Mouse (Mus musculus) thymus, adult 2 months (tissue): ENCODE measurements around the gene Zfp280d. TPM values are rescaled to one million over a fixed set of nuclear protein-coding genes. Genes with fewer than 3 reads are reported as not detected.

ENCODE experiments used
- DNase-seq: peaks from one replicate; pipeline ENCODE4 v3.0.0; 2021
- H3K27ac ChIP-seq: fragments of 200-500 bp; 2 replicates; pipeline ENCODE4 v1.5.1; 2012; ENCODE audit warnings: low read length, control low read depth; ENCODE audit not compliant: control insufficient read depth, insufficient read depth
- H3K27me3 ChIP-seq: fragments of 200-500 bp; 2 replicates; pipeline ENCODE4 v1.6.1; 2012; ENCODE audit warnings: mild to moderate bottlenecking, low read length, moderate library complexity, mixed read lengths; ENCODE audit not compliant: control insufficient read depth, insufficient read depth
- H3K36me3 ChIP-seq: fragments of 200-500 bp; 2 replicates; pipeline ENCODE4 v1.6.1; 2012; ENCODE audit warnings: mild to moderate bottlenecking, low read length, moderate library complexity; ENCODE audit not compliant: control insufficient read depth, insufficient read depth
- H3K4me1 ChIP-seq: fragments of 200-500 bp; replicated peaks from 2 replicates; pipeline ENCODE4 v1.6.1; 2012; ENCODE audit warnings: low read length; ENCODE audit not compliant: control insufficient read depth, insufficient read depth
- H3K4me3 ChIP-seq: fragments of 200-500 bp; 2 replicates; pipeline ENCODE4 v1.5.1; 2012; ENCODE audit warnings: mild to moderate bottlenecking, low read length, control low read depth, moderate library complexity; ENCODE audit not compliant: control insufficient read depth, insufficient read depth
- CTCF ChIP-seq: fragments of 200-500 bp; IDR thresholded peaks from 2 replicates; pipeline ENCODE4 v1.5.1; 2012; ENCODE audit warnings: mild to moderate bottlenecking, control low read depth, low read length, moderate library complexity, borderline replicate concordance; ENCODE audit not compliant: control insufficient read depth, poor library complexity, insufficient read depth; ENCODE audit errors: extremely low read depth
- POLR2A ChIP-seq: fragments of 200-500 bp; IDR thresholded peaks from 2 replicates; pipeline ENCODE4 v1.6.1; 2012; ENCODE audit warnings: mild to moderate bottlenecking, low read length, control low read depth, moderate library complexity; ENCODE audit not compliant: control insufficient read depth, poor library complexity, insufficient read depth; ENCODE audit errors: extremely low read depth
- WGBS: fragments of 180-500 bp; shearing (Covaris S2); methylation state at CpG from one replicate; pipeline ENCODE4 v1.1.7; 2018; 5-methylcytosine and 5-hydroxymethylcytosine counted together
- polyA plus RNA-seq: library from polyadenylated mRNA; depleted of rRNA; stranded (reverse); fragments of >200 nt; gene quantifications from 2 replicates; pipeline ENCODE4 v1.2.3, GENCODE M21; 2012

Gene Zfp280d
- polyA plus RNA-seq, 1 experiment: 38.4 TPM

DNA sequence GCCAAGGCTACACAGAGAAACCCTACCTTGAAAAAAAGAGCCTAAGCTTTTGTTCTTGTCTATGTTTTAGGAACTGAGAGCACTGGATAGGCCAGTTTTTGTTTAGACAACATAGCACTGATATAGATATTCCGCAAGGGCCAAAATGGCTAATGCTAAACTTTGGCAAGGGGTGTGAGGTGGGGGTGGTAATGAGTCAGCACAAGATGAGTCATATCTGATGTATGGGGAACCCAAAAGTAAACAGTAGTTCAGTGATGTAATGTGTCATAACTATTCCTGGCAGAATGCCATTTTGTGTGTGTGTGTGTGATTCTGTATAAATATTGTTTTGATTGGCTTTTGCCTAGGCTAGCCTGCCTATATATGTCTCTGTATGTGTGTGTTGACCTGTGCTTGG is 4.5 kb upstream of the Zfp280d start:
- 100% methylated on average over 1 of the region's 1 CpGs for WGBS
- no peak for TF ChIP-seq POLR2A
- TF ChIP-seq CTCF: no peak

DNA sequence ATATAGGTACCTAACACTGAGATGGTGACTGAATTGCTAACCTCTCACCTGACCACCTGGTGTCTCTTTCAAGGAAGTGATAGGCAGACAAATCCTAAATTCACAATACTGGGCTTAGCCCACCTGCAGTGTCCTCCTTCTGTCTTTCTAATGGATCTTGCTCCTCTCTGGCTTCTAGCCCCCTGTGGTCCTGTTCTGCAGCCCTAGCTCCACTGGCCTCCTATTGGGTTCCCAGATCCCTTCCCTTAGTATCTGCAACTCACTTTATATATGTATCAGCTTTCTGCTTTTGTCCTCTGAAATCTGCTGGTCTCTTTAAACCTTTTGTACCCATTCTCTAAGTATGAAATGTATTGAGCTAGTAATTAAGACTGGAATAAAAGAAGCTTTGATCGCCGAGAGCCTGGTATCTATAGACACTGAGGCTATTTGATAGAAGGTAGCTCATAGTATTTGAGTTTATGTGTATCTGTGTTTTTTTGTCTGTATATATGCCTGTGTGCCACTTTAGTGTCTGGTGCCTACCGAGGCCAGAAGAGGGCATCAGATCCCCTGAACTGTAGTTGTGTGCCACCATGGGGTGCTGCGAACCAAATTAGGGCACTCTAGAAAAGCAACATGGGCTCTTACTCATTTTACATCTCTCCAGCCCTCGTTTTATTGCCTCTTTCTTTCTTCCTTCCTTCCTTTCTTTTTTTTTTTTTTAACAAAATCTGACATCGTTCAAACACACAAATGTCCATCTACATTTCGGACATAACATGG is 832 bp upstream of the Zfp280d start:
- 94% methylated on average over 7 of the region's 7 CpGs for WGBS
- Histone ChIP-seq H3K27me3 (no peaks in the 10 kb centered on the region), H3K36me3 (no peaks in the 10 kb centered on the region), H3K27ac (no peak overlapping the region), H3K4me1 (peaks cover 5% of the 10 kb centered on the region), H3K4me3 (no peak overlapping the region)
- TF ChIP-seq POLR2A: no peak
- TF ChIP-seq CTCF: no peak
- DNase-seq: no peak

More for the DNA sequence above, 4.5 kb upstream of the Zfp280d start:
- Histone ChIP-seq H3K27ac (no peak overlapping the region), H3K4me3 (no peak overlapping the region), H3K4me1 (peaks cover 3% of the 10 kb centered on the region; the same call in 1 of the 2 replicates), H3K27me3 (no peaks in the 10 kb centered on the region), H3K36me3 (no peaks in the 10 kb centered on the region)
- DNase-seq: no peak

DNA sequence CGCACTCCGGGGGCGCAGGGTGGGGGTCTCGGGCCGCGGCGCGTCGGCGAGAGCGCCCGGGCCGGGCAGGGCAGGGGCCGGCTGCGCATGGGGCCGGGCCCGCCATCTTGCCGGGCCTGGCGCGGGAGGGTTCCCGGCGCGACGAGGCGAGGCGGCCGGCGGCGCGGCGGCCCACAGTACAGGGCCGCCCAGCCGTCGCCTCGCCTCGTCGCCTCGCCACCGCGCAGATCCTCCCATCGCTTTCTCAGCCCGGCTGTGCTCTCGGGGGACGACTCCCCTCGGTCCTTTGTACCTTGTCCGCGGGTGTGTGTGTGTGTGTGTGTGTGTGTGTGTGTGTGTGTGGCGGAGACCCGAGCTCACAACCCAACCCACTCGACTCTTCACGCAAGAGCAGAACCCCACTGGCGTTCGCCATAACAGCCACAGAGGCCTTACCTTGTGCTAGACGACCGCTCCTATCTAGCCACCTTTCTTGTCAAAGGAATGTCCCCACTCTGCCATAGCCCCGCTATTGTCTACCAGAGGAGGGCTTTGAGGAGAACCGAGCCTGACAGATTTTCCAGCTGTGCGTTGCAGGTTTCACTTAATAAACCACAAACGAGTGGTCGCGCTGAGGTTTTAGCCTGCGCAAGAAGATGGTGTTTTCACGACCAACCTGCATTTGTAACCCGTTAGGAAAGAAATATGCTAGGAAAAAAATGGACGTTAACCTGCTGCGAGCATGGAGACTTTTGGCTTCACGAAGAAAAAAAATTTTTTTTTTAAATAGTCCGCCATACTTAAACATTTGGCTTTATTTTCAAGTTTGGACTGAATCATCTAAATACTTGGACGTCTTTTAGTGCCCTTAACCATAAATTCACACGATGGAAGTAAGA is 680 bp downstream of the Zfp280d start:
- peak; percentile 58 for DNase-seq
- no peaks in the 10 kb centered on the region for H3K36me3 ChIP-seq

DNA sequence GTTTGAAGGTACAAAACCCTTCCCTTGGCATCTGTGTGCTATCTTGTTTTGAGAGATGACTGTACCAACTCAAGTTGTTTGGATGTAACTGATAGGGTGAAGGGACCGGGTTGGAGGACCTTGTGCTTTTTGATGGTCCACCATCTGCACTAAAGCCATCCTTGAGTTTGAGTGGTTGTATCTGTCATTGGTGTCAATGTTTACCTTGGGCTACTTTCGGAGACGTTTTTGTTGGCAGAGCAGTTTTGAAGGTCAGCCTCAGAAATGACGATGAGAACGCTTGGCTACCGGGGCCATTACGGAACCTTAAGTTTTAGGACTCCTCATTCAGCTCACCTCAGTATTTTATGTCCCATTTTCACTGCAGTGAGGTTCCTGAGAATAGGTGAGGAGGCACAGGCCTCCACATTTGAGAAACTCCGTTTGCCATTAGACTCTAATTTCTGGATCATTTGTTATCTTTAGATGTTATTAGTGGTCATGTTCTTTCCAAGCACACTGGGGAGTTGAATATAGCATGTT is 1.4 kb downstream of the Zfp280d start:
- TF ChIP-seq CTCF: no peak
- TF ChIP-seq POLR2A: no peak
- no peaks in the 10 kb centered on the region for H3K36me3 ChIP-seq
- peak overlapping the region; percentile 56 for H3K27ac ChIP-seq
- peak overlapping the region; percentile 47 for H3K4me3 ChIP-seq
- H3K4me1 ChIP-seq: peaks cover 13% of the 10 kb centered on the region
- WGBS: 67% methylated on average over 8 of the region's 8 CpGs
- peak; percentile 23 for DNase-seq
- H3K27me3 ChIP-seq: no peaks in the 10 kb centered on the region

More for the DNA sequence above, 680 bp downstream of the Zfp280d start:
- Histone ChIP-seq H3K27me3 (no peaks in the 10 kb centered on the region), H3K4me1 (peaks cover 12% of the 10 kb centered on the region), H3K27ac (peak overlapping the region; percentile 96), H3K4me3 (peak overlapping the region; percentile 94)
- no peak for TF ChIP-seq POLR2A
- no peak for TF ChIP-seq CTCF
- 4% methylated on average over 70 of the region's 70 CpGs for WGBS

DNA sequence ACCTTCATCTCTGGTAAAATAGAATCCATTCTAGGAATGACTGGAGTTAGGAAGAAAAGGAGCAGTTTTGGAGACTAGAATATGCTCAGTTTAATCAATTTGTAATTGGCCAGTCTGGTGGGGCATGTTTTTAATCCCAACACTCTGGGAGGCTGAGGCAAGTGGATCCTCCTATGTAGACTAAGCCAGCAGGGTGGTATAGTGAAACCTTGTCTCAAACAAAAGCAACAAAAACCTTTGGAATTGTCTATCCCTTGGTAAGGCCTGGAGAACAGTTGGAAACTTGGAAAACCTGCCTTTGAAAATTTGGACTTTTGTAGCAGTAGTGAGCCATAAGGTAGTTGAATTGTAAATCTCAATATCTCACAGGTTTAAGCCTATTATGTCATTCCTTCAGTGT is 2.3 kb downstream of the Zfp280d start:
- Histone ChIP-seq H3K36me3 (peaks cover 4% of the 10 kb centered on the region; the same call in 1 of the 2 replicates), H3K4me1 (peaks cover 13% of the 10 kb centered on the region), H3K27me3 (no peaks in the 10 kb centered on the region), H3K4me3 (no peak overlapping the region), H3K27ac (no peak overlapping the region)
- DNase-seq: no peak
- TF ChIP-seq POLR2A (no peak), CTCF (no peak)

DNA sequence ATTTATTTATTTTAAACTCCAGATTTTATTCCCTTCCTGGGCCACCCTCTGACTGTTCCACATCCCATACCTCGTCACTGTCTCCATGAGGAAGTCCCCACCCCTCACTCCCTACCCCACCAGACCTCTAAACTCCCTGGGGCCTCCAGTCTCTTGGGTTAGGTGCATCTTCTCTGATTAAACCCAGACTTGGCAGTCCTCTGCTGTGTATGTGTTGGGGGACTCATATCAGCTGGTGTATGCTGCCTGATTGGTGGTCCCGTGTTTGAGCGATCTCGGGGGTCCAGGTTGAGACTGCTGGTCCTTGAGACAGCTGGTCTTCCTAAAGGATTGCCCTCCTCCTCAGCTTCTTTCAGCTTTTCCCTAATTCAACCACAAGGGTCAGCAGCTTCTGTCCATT is 5.3 kb downstream of the Zfp280d start:
- Histone ChIP-seq H3K4me1 (peaks cover 10% of the 10 kb centered on the region), H3K4me3 (no peak overlapping the region), H3K36me3 (peaks cover 4% of the 10 kb centered on the region; the same call in 1 of the 2 replicates), H3K27ac (no peak overlapping the region; the same call in 1 of the 2 replicates), H3K27me3 (no peaks in the 10 kb centered on the region)
- 98% methylated on average over 4 of the region's 4 CpGs for WGBS
- TF ChIP-seq CTCF (no peak), POLR2A (no peak)
- no peak for DNase-seq
